Mouse (Mus musculus): ENCODE measurements at regions not wholly inside any gene's neighbourhood (a gene's known extent, or its start where the extent isn't known, plus 50 kb on each side); places are given as distances from the start of the nearest gene placed in this dataset.

GRCm38 (mm10) chr6:93045524-93045923 is 102.2 kb upstream of the Adamts9 start:
- no peaks in the 10 kb centered on the region for H3K27me3 ChIP-seq (ENCODE audit: control insufficient read depth, insufficient read depth, low read length)
- H3K4me3 ChIP-seq (ENCODE audit: control insufficient read depth, low read depth, low read length): no peak overlapping the region
- no peak for TF ChIP-seq CTCF (IDR thresholded peaks at IDR 0.05; ENCODE audit: control insufficient read depth, insufficient read depth, insufficient replicate concordance, low read depth, low read length)
- TF ChIP-seq POLR2A (IDR thresholded peaks at IDR 0.05; ENCODE audit: control insufficient read depth, low read depth, low read length): no peak
- H3K36me3 ChIP-seq (ENCODE audit: control insufficient read depth, insufficient read depth, low read length): no peaks in the 10 kb centered on the region
- H3K4me1 ChIP-seq (ENCODE audit: control insufficient read depth, insufficient read depth, low read length): no peaks in the 10 kb centered on the region
- no peak overlapping the region for H3K27ac ChIP-seq (ENCODE audit: control insufficient read depth, insufficient read depth, low read depth, low read length)

DNA sequence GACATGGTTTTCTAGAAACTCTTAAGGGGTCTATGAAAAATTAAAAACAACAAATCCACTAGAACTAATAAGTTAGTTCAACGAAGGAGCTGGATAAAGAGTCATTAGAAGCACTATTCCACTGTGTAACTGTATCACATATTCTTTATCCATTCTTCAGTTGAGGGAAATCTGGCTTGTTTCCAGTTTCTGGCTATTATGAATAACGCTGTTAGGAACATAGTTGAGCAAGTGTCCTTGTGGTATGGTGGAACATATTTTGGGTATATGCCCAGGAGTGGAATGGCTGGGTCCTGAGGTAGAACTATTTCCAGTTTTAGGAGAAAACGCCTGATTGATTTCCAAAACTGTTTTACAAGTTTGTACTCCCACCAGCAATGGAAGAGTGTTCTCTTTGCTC is 97.7 kb upstream of the Adamts9 start:
- H3K36me3 ChIP-seq (ENCODE audit: control insufficient read depth, insufficient read depth, low read length): no peaks in the 10 kb centered on the region
- TF ChIP-seq POLR2A (IDR thresholded peaks at IDR 0.05; ENCODE audit: control insufficient read depth, low read depth, low read length): no peak
- TF ChIP-seq CTCF (IDR thresholded peaks at IDR 0.05; ENCODE audit: control insufficient read depth, insufficient read depth, insufficient replicate concordance, low read depth, low read length): no peak
- no peak overlapping the region for H3K27ac ChIP-seq (ENCODE audit: control insufficient read depth, insufficient read depth, low read depth, low read length)
- no peaks in the 10 kb centered on the region for H3K27me3 ChIP-seq (ENCODE audit: control insufficient read depth, insufficient read depth, low read length)
- no peak overlapping the region for H3K4me3 ChIP-seq (ENCODE audit: control insufficient read depth, low read depth, low read length)
- no peaks in the 10 kb centered on the region for H3K4me1 ChIP-seq (ENCODE audit: control insufficient read depth, insufficient read depth, low read length)

- no peak overlapping the region for H3K27ac ChIP-seq (ENCODE audit: control insufficient read depth, insufficient read depth, low read depth, low read length)
- TF ChIP-seq CTCF (IDR thresholded peaks at IDR 0.05; ENCODE audit: control insufficient read depth, insufficient read depth, insufficient replicate concordance, low read depth, low read length): no peak
- no peak for TF ChIP-seq POLR2A (IDR thresholded peaks at IDR 0.05; ENCODE audit: control insufficient read depth, low read depth, low read length)
- H3K36me3 ChIP-seq (ENCODE audit: control insufficient read depth, insufficient read depth, low read length): no peaks in the 10 kb centered on the region
- no peak overlapping the region for H3K4me3 ChIP-seq (ENCODE audit: control insufficient read depth, low read depth, low read length)
- no peaks in the 10 kb centered on the region for H3K4me1 ChIP-seq (ENCODE audit: control insufficient read depth, insufficient read depth, low read length)
- no peaks in the 10 kb centered on the region for H3K27me3 ChIP-seq (ENCODE audit: control insufficient read depth, insufficient read depth, low read length)
Measured at GRCm38 (mm10) chr6:93031812-93032330, 88.6 kb upstream of the Adamts9 start.

DNA sequence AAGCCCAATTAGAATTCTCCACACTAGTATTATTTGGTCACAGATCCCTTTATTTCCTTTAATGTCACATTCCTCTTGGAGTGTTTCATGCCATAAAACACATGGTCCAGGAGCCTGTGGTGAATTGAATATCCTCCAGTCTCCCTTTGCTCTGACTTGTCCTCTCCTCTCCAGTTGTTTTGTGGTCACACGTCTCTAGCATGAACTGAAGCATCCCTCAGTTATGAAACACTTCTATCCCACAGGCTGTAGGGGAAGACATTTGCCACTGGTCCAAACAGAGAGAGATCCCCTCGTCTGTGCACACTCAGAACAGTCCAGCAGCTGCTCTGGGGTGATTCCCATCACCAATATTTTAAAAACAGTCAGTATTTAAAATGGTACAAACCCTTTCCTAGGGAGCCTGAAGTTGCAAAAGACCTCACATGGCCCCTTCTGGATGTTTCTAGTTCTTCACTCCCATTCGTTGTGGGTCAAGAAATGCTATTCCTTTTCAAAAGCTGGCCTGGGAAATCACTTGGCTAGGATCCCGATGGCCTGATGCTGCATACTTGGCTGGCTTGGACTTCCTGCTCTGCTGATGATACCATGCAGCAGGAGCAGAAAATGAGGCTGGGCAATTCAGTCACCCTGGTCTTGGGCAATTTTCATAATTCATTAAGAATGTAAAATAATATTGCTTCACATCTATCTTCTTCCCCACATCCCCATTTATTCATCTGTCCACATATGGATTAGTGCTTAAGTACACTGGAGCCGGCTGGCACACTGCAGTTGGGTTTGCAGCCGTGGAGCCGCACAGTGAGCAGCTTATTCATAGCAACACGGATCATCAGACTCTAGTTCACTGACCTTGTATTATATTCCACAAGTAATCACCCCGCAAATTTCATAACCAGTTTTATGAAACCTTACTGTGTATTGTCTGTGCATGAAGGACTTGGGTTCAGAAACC is 83.1 kb upstream of the Adamts9 start:
- H3K27ac ChIP-seq (ENCODE audit: control insufficient read depth, insufficient read depth, low read depth, low read length): no peak overlapping the region
- no peak for TF ChIP-seq CTCF (IDR thresholded peaks at IDR 0.05; ENCODE audit: control insufficient read depth, insufficient read depth, insufficient replicate concordance, low read depth, low read length)
- TF ChIP-seq POLR2A (IDR thresholded peaks at IDR 0.05; ENCODE audit: control insufficient read depth, low read depth, low read length): no peak
- H3K27me3 ChIP-seq (ENCODE audit: control insufficient read depth, insufficient read depth, low read length): no peaks in the 10 kb centered on the region
- no peaks in the 10 kb centered on the region for H3K36me3 ChIP-seq (ENCODE audit: control insufficient read depth, insufficient read depth, low read length)
- no peaks in the 10 kb centered on the region for H3K4me1 ChIP-seq (ENCODE audit: control insufficient read depth, insufficient read depth, low read length)
- no peak overlapping the region for H3K4me3 ChIP-seq (ENCODE audit: control insufficient read depth, low read depth, low read length)

- H3K36me3 ChIP-seq (ENCODE audit: control insufficient read depth, insufficient read depth, low read length): no peaks in the 10 kb centered on the region
- H3K27me3 ChIP-seq (ENCODE audit: control insufficient read depth, insufficient read depth, low read length): no peaks in the 10 kb centered on the region
- no peak overlapping the region for H3K27ac ChIP-seq (ENCODE audit: control insufficient read depth, insufficient read depth, low read depth, low read length)
- no peak for TF ChIP-seq POLR2A (IDR thresholded peaks at IDR 0.05; ENCODE audit: control insufficient read depth, low read depth, low read length)
- TF ChIP-seq CTCF (IDR thresholded peaks at IDR 0.05; ENCODE audit: control insufficient read depth, insufficient read depth, insufficient replicate concordance, low read depth, low read length): no peak
- H3K4me3 ChIP-seq (ENCODE audit: control insufficient read depth, low read depth, low read length): no peak overlapping the region
- no peaks in the 10 kb centered on the region for H3K4me1 ChIP-seq (ENCODE audit: control insufficient read depth, insufficient read depth, low read length)
Measured at GRCm38 (mm10) chr6:93014534-93014933, 71.2 kb upstream of the Adamts9 start.

DNA sequence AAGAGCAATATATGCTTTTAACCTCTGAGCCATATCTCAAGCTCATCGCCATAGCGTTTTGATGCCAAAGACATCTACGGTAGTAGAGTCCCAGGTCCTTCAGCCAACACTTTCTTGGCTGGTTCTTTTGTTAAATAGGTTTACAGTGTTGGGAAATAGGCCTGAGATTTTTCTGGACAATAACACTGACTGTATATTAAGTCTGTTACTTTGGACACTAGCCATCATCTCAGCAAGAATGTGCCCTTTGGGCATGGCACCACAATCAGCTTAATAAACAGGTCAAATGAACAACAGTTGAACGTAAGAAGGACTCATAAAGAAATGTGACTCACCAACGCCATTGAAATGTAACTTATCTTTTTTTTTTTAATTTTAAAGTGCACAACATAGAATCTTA is 68.6 kb upstream of the Adamts9 start:
- Histone ChIP-seq H3K4me3 (ENCODE audit: control insufficient read depth, low read depth, low read length) (no peak overlapping the region), H3K27ac (ENCODE audit: control insufficient read depth, insufficient read depth, low read depth, low read length) (no peak overlapping the region), H3K36me3 (ENCODE audit: control insufficient read depth, insufficient read depth, low read length) (no peaks in the 10 kb centered on the region), H3K27me3 (ENCODE audit: control insufficient read depth, insufficient read depth, low read length) (no peaks in the 10 kb centered on the region), H3K4me1 (ENCODE audit: control insufficient read depth, insufficient read depth, low read length) (no peaks in the 10 kb centered on the region)
- TF ChIP-seq CTCF (IDR thresholded peaks at IDR 0.05; ENCODE audit: control insufficient read depth, insufficient read depth, insufficient replicate concordance, low read depth, low read length): no peak
- no peak for TF ChIP-seq POLR2A (IDR thresholded peaks at IDR 0.05; ENCODE audit: control insufficient read depth, low read depth, low read length)

DNA sequence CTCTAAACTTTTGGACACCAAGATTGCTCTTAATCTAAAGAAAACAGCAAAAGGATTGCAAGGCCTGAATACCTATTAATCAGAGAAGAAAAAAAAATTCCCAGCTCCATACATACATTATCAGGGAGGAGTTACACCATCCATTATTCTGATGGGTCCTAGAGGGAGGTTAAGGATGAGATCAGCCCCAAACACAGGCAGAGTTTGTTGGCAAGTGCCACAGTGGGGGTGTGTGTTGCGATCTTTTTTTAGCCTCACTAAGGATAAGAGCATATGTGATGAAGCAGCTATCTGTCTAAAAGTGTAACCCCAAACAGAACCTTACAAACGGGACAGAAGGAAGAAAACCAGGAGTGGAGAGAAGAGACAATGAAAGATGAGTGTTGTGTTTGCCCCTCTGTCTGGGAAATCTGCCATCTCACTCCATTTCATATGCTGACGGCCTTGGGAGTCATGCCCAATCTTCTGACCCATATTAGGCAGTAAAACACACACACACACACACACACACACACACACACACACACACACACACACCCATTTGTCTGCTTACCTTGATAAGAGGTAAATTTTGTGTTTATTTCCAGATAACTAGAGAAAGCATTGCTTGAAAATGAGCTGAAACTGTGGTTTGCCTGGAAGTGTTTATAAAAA is 61.4 kb upstream of the Adamts9 start:
- no peak overlapping the region for H3K4me3 ChIP-seq (ENCODE audit: control insufficient read depth, low read depth, low read length)
- no peak overlapping the region for H3K27ac ChIP-seq (ENCODE audit: control insufficient read depth, insufficient read depth, low read depth, low read length)
- H3K4me1 ChIP-seq (ENCODE audit: control insufficient read depth, insufficient read depth, low read length): no peaks in the 10 kb centered on the region
- TF ChIP-seq POLR2A (IDR thresholded peaks at IDR 0.05; ENCODE audit: control insufficient read depth, low read depth, low read length) (no peak), CTCF (IDR thresholded peaks at IDR 0.05; ENCODE audit: control insufficient read depth, insufficient read depth, insufficient replicate concordance, low read depth, low read length) (no peak)
- no peaks in the 10 kb centered on the region for H3K36me3 ChIP-seq (ENCODE audit: control insufficient read depth, insufficient read depth, low read length)
- no peaks in the 10 kb centered on the region for H3K27me3 ChIP-seq (ENCODE audit: control insufficient read depth, insufficient read depth, low read length)

Data from testis, adult 2 months (tissue).